Mouse (Mus musculus) hindbrain, embryonic 15.5 days (tissue): ENCODE results near the gene Aspscr1. TPM values are rescaled to one million over a fixed set of nuclear protein-coding genes. Genes with fewer than 3 reads are reported as not detected.

Source experiments
- ATAC-seq: fragments of 200-750 bp; cut with Nextera tagmentation; 2 replicates; pipeline ENCODE4 v1.8.0; 2017; ENCODE audit warnings: low read depth, moderate number of reproducible peaks, moderate TSS enrichment; ENCODE audit not compliant: low FRiP score
- H3K27ac ChIP-seq: fragments of 300-500 bp; sonication (generic); replicated peaks from 2 replicates; pipeline ENCODE4 v1.5.1; 2015; ENCODE audit warnings: mild to moderate bottlenecking, inconsistent platforms
- H3K27me3 ChIP-seq: fragments of 300-500 bp; sonication (generic); 2 replicates; pipeline ENCODE4 v1.6.1; 2015; ENCODE audit warnings: control low read depth, inconsistent platforms
- H3K36me3 ChIP-seq: fragments of 300-500 bp; sonication (generic); 2 replicates; pipeline ENCODE4 v1.6.1; 2015; ENCODE audit warnings: control low read depth, inconsistent platforms
- H3K4me1 ChIP-seq: fragments of 300-500 bp; sonication (generic); replicated peaks from 2 replicates; pipeline ENCODE4 v1.6.1; 2015; ENCODE audit warnings: control low read depth, inconsistent platforms
- H3K4me2 ChIP-seq: fragments of 300-500 bp; sonication (generic); 2 replicates; pipeline ENCODE4 v1.6.1; 2015; ENCODE audit warnings: moderate library complexity, mild to moderate bottlenecking, inconsistent platforms
- H3K4me3 ChIP-seq: fragments of 300-500 bp; sonication (generic); 2 replicates; pipeline ENCODE4 v1.5.1; 2015; ENCODE audit warnings: mild to moderate bottlenecking, inconsistent platforms
- H3K9ac ChIP-seq: fragments of 300-500 bp; sonication (generic); 2 replicates; pipeline ENCODE4 v1.6.1; 2015; ENCODE audit warnings: inconsistent platforms
- H3K9me3 ChIP-seq: fragments of 300-500 bp; sonication (generic); 2 replicates; pipeline ENCODE4 v1.6.1; 2016; ENCODE audit warnings: control low read depth, inconsistent platforms
- WGBS: fragments of 180-500 bp; shearing (Covaris S2); methylation state at CpG from one replicate; pipeline ENCODE4 v1.1.7; 2015; 5-methylcytosine and 5-hydroxymethylcytosine counted together
- microRNA-seq: library from miRNA; unstranded; fragments of <30 nt; microRNA quantifications from one replicate; pipeline ENCODE4, GENCODE M21; 2016
- polyA plus RNA-seq: library from polyadenylated mRNA; unstranded; fragments of >200 nt; fragmentation: Nextera tagmentation; extraction: Ambion mirVana; gene quantifications from 2 replicates; pipeline ENCODE4 v1.2.1, GENCODE M21; 2015

The Aspscr1 gene
- polyA plus RNA-seq, 1 experiment from 2014 or later = 154 TPM

DNA sequence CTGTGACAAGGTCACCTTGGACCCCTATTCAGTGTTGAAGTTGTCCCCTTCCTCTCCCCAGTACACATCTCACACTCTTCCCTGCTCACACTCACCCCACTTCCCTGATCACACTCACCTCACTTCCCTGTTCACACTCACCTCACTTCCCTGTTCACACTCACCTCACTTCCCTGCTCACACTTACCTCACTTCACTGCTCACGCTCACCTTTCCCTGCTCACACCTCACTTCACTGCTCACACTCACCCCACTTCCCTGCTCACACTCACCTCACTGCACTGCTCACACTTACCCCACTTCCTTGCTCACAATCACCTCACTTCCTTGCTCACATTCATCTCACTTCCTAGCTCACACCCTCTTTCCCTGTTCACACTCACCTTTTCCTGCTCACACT, 58.6 kb downstream of the Aspscr1 start:
- no peak for ATAC-seq
- H3K27ac ChIP-seq = no peak overlapping the region
- no peaks in the 10 kb centered on the region for H3K27me3 ChIP-seq
- H3K4me2 ChIP-seq = no peak overlapping the region
- no peak overlapping the region for H3K4me3 ChIP-seq
- no peaks in the 10 kb centered on the region for H3K9me3 ChIP-seq
- WGBS = 93% methylated on average over 1 of the region's 1 CpGs
- H3K4me1 ChIP-seq = peaks cover 9% of the 10 kb centered on the region
- H3K36me3 ChIP-seq = no peaks in the 10 kb centered on the region
- H3K9ac ChIP-seq = no peak overlapping the region

DNA sequence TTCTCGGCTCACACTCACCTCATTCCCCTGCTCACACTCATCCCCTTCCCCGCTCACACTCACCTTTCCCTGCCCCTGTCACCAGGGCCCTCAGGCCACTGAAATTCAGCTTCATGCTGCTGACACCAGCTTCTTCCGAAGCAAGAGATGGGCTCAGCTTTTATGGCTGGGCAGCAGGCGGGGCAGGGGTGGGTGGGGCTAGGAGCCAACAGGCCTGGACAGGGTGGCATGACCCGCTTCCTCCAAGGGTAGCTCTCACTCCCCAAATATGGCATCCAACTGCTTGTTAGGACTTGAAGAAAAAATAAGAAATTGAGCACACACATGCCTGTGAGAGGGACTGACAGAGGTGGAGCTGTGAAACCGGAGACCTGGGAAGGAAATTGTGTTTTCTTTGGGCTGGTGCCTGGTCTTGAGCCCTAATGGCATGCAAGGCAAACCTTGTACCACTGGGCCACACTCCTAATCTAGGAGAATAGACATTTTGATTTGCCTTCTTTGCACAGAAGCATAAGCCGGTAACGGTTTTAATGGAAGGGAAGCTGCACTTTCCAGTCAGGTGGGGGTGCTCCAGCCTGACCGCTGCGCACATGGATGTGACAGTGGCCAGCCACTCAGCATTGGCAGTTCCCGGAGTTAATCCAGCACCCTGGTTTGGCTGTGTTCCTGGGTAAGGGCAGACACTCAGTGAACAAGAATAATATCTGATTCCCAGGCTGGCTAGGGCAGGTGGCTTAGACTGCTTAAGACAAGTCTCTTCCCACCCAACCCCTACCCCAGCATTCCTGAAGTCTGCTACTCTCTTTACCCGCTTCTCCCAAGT, 59.3 kb downstream of the Aspscr1 start, which contains the start of gene Cbr2:
Gene Cbr2, minus strand, starts transcription at position 257 of the 823 bp plus-strand sequence.
- Histone ChIP-seq H3K9ac (no peak within 1 kb of the TSS), H3K9me3 (no peaks in the 10 kb centered on the region), H3K4me3 (no peak within 1 kb of the TSS), H3K4me1 (0 out of 2 replicates have a peak, but pooled peaks cover 3% of the 10 kb centered on the region), H3K27me3 (no peaks in the 10 kb centered on the region), H3K27ac (no peak within 1 kb of the TSS), H3K4me2 (no peak within 1 kb of the TSS), H3K36me3 (no peaks in the 10 kb centered on the region)
- no peak for ATAC-seq
- 84% methylated on average over 12 of the region's 12 CpGs for WGBS

DNA sequence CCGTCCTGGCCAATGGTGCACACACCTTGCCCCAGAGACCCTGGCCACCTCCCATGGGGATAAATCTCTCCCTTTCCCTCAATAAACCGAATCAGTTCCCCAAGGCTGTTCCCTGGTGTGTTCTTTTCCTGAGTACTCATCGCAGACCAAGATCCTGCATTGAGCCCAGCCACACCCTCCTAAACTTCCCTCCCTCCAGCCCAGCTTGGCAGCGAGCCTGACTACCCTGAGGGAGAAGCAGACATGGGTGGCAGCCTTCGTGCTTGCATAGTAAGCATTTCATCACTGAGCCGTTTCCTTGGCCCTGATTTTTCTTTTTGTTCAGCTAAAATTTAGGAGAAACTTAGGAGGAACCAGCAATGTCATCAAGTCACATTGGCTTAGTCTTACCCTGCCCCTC, 60.7 kb downstream of the Aspscr1 start:
- Histone ChIP-seq H3K4me2 (no peak overlapping the region), H3K27ac (no peak overlapping the region), H3K4me1 (0 out of 2 replicates have a peak, but pooled peaks cover 3% of the 10 kb centered on the region), H3K27me3 (no peaks in the 10 kb centered on the region), H3K36me3 (no peaks in the 10 kb centered on the region), H3K4me3 (no peak overlapping the region), H3K9ac (no peak overlapping the region), H3K9me3 (no peaks in the 10 kb centered on the region)
- no peak for ATAC-seq
- WGBS = 59% methylated on average over 6 of the region's 6 CpGs

DNA sequence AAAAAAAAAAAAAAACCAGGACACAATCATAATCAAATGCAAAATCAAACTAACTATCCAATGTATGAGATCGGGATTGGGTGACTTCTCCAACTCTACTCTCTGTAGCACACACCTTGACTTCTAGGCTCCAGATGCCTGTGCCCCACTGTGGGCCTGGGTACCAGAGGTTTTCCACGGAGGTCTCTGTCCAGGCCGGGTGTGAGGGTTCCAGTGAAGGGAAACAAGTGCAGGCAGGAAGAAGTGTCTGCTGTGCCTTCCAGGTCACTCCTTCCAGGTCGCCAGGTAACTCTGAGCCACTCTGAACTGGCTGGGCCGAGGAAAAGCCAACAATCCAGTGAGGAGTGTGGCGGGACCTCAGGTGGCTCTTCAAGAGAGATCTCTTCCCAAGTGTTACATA, 63.7 kb downstream of the Aspscr1 start:
- Histone ChIP-seq H3K27ac (no peak overlapping the region), H3K27me3 (no peaks in the 10 kb centered on the region), H3K36me3 (no peaks in the 10 kb centered on the region), H3K4me3 (no peak overlapping the region), H3K9me3 (no peaks in the 10 kb centered on the region), H3K4me2 (no peak overlapping the region), H3K9ac (no peak overlapping the region), H3K4me1 (no peaks in the 10 kb centered on the region)
- 81% methylated on average over 6 of the region's 6 CpGs for WGBS
- ATAC-seq = no peak

DNA sequence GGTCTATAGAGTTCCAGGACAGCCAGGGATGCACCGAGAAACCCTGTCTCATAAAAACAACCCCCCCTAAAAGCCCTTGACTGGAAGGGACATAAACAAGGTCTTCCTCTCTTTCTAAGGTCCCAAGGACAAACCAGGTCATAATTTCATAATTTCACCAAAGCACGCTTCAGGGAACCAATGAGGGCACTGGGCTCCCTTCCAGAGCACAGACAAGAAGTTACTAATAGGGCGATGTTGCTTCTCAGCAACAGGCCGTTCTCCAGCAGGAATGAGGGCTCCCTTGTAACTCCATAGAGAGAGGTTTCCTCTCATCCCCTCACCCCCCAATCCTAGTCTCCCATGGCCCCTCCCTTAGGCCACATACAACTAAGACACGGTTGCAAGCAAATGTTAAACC, 68.2 kb downstream of the Aspscr1 start:
- Histone ChIP-seq H3K9ac (no peak overlapping the region), H3K36me3 (no peaks in the 10 kb centered on the region), H3K9me3 (no peaks in the 10 kb centered on the region), H3K27me3 (no peaks in the 10 kb centered on the region), H3K4me1 (no peaks in the 10 kb centered on the region), H3K4me2 (no peak overlapping the region), H3K27ac (no peak overlapping the region), H3K4me3 (no peak overlapping the region)
- 93% methylated on average over 5 of the region's 5 CpGs for WGBS
- no peak for ATAC-seq

DNA sequence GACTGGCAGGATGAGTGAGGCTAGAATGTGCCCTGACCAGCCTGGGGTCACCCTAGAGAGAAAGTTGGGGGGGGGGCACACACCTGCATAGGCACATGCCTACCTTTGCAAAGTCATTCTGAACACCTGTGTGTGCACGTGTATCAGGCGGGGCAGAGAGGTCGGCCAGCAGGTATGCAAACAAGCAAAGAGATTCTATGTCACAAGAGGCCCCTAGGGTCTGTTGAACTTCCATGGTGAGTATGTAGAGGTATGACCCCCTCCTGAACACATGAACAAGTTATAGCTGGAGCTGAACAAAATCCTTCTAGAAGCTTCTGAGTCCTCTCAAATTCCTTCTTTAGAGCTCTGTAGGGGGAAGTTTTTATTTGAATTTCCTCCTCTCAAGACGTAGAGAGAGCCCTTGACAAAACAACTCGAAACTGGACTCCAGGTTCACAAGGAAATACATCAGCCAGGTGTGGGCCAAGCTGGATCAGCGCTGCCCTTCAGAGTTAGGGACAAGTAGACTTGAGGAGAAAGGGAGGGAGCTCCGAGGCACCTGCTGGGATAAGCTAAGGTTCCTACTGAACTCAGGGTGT, 71.4 kb downstream of the Aspscr1 start:
- no peaks in the 10 kb centered on the region for H3K36me3 ChIP-seq
- ATAC-seq = no peak
- no peak overlapping the region for H3K27ac ChIP-seq
- no peak overlapping the region for H3K9ac ChIP-seq
- no peaks in the 10 kb centered on the region for H3K9me3 ChIP-seq
- 79% methylated on average over 7 of the region's 7 CpGs for WGBS
- no peak overlapping the region for H3K4me3 ChIP-seq
- no peak overlapping the region for H3K4me2 ChIP-seq
- H3K27me3 ChIP-seq = no peaks in the 10 kb centered on the region
- H3K4me1 ChIP-seq = no peaks in the 10 kb centered on the region

DNA sequence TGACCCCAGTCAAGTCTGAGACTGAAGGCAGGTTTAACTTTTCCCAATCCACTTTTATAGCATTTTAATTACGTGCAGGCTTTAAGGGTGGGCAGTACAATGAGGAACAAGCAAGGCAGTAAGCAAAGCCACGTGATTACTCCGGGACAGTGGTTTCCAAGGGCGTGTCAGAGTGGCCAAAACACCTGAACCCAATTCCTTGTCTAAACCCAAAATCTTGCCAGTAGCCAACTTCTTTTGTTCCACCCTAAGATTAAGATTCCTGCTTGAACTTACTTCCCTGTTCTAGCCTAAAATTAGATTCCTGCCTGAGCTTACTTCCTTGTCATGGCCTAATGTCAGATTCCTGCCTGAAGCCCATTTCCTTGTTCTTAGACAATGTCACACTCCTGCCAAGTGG, 75.2 kb downstream of the Aspscr1 start:
- no peak for ATAC-seq
- H3K36me3 ChIP-seq = no peaks in the 10 kb centered on the region
- H3K27ac ChIP-seq = no peak overlapping the region
- no peak overlapping the region for H3K4me2 ChIP-seq
- H3K27me3 ChIP-seq = no peaks in the 10 kb centered on the region
- WGBS = 81% methylated on average over 4 of the region's 4 CpGs
- no peak overlapping the region for H3K4me3 ChIP-seq
- H3K9ac ChIP-seq = no peak overlapping the region
- H3K4me1 ChIP-seq = no peaks in the 10 kb centered on the region
- no peaks in the 10 kb centered on the region for H3K9me3 ChIP-seq

DNA sequence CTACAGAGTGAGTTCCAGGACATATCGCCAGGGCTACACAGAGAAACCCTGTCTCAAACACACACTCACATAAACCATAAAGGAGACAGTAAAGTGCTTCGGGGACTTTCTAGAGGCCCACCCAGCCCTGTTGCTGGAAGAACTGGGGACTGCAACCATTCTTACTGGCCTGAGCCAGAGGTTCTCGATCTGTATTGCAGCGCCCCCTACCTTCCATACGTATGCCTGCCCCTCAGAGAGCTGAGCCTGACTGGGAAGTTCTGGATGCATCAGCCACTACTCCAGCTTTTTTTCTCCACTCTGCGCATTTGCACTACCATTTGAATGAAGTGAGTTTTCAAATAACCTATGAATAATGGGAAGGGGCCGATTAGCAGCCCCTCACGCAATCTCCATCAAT, 76.7 kb downstream of the Aspscr1 start:
- no peaks in the 10 kb centered on the region for H3K36me3 ChIP-seq
- H3K4me2 ChIP-seq = no peak overlapping the region
- H3K4me1 ChIP-seq = no peaks in the 10 kb centered on the region
- no peak overlapping the region for H3K4me3 ChIP-seq
- no peak overlapping the region for H3K27ac ChIP-seq
- no peak overlapping the region for H3K9ac ChIP-seq
- no peaks in the 10 kb centered on the region for H3K27me3 ChIP-seq
- H3K9me3 ChIP-seq = no peaks in the 10 kb centered on the region
- WGBS = 61% methylated on average over 8 of the region's 8 CpGs
- no peak for ATAC-seq

DNA sequence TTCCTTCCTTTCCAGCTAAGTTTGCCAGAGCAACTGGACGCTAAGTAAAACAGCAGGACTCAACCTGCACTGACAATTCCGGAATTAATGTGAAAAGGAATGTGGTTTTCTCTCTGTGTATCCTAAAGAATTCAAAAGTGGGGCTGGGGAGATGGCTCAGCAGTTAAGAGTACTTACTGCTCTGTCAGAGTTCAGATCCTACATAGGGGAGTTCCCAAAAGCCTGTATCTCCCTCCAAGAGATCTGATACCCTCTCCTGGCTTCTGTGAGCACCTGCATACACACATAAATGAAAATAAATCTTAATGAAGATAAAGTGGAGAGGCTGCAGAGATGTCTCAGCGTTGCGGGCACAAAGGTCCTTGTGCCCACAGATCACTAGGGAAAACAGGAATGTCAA, 78.8 kb downstream of the Aspscr1 start:
- Histone ChIP-seq H3K4me1 (no peaks in the 10 kb centered on the region), H3K27me3 (no peaks in the 10 kb centered on the region), H3K4me3 (no peak overlapping the region), H3K27ac (no peak overlapping the region), H3K36me3 (no peaks in the 10 kb centered on the region), H3K9me3 (no peaks in the 10 kb centered on the region), H3K4me2 (no peak overlapping the region), H3K9ac (no peak overlapping the region)
- no peak for ATAC-seq
- 70% methylated on average over 4 of the region's 4 CpGs for WGBS

Small RNA genes lying within 50 kb of the gene (microRNA-seq; reads per million reads assigned to microRNA genes)
- 1.3 reads per million for gene Mir6936

Other genes with a start within 250 kb of the Aspscr1 start
- gene Nploc4, start 235.3 kb upstream of the Aspscr1 start, polyA plus RNA-seq = 34.9 and 36.9 TPM in 2 replicates
- not detected in 2 replicates for gene Tspan10, start 230.3 kb upstream of the Aspscr1 start, polyA plus RNA-seq
- gene Pde6g, start 219.5 kb upstream of the Aspscr1 start, polyA plus RNA-seq = 0.22 and 0.51 TPM in 2 replicates
- gene Oxld1, start 214.9 kb upstream of the Aspscr1 start, polyA plus RNA-seq = 11.5 and 12.0 TPM in 2 replicates
- 24.8 and 28.9 TPM in 2 replicates for gene Ccdc137, start 214.9 kb upstream of the Aspscr1 start, polyA plus RNA-seq
- 61.5 and 64.1 TPM in 2 replicates for gene Arl16, start 205.4 kb upstream of the Aspscr1 start, polyA plus RNA-seq
- gene Mrpl12, start 188.4 kb upstream of the Aspscr1 start, polyA plus RNA-seq = 122 and 125 TPM in 2 replicates
- gene Slc25a10, start 181.1 kb upstream of the Aspscr1 start, polyA plus RNA-seq = 31.7 and 31.9 TPM in 2 replicates
- gene Gcgr, start 142.3 kb upstream of the Aspscr1 start, polyA plus RNA-seq = 0.41 and 0.75 TPM in 2 replicates
- 243 and 246 TPM in 2 replicates for gene Mcrip1, start 123.2 kb upstream of the Aspscr1 start, polyA plus RNA-seq
- gene Ppp1r27, start 121.8 kb upstream of the Aspscr1 start, polyA plus RNA-seq = not detected in 2 replicates
- gene P4hb, start 99.7 kb upstream of the Aspscr1 start, polyA plus RNA-seq = 263 and 274 TPM in 2 replicates
- 492 and 533 TPM in 2 replicates for gene Arhgdia, start 91.3 kb upstream of the Aspscr1 start, polyA plus RNA-seq
- gene Alyref, start 74.6 kb upstream of the Aspscr1 start, polyA plus RNA-seq = 247 and 251 TPM in 2 replicates
- gene Anapc11, start 74.6 kb upstream of the Aspscr1 start, polyA plus RNA-seq = 200 and 215 TPM in 2 replicates
- 0.71 and 1.1 TPM in 2 replicates for gene Npb, start 64.5 kb upstream of the Aspscr1 start, polyA plus RNA-seq
- gene Pcyt2, start 55.0 kb upstream of the Aspscr1 start, polyA plus RNA-seq = 213 and 226 TPM in 2 replicates
- gene Sirt7, start 47.7 kb upstream of the Aspscr1 start, polyA plus RNA-seq = 43.4 and 45.6 TPM in 2 replicates
- 42.5 and 42.7 TPM in 2 replicates for gene Mafg, start 39.4 kb upstream of the Aspscr1 start, polyA plus RNA-seq
- gene Pycr1, start 29.2 kb upstream of the Aspscr1 start, polyA plus RNA-seq = 19.0 and 21.3 TPM in 2 replicates
- 0.67 and 1.0 TPM in 2 replicates for gene Myadml2, start 24.8 kb upstream of the Aspscr1 start, polyA plus RNA-seq
- 2.2 and 2.3 TPM in 2 replicates for gene Notum, start 11.8 kb upstream of the Aspscr1 start, polyA plus RNA-seq
- gene Cenpx, start 40.8 kb downstream of the Aspscr1 start, polyA plus RNA-seq = 107 and 109 TPM in 2 replicates
- gene Lrrc45, start 41.0 kb downstream of the Aspscr1 start, polyA plus RNA-seq = 74.9 and 81.2 TPM in 2 replicates
- 540 and 587 TPM in 2 replicates for gene Rac3, start 48.5 kb downstream of the Aspscr1 start, polyA plus RNA-seq
- gene Dcxr, start 54.3 kb downstream of the Aspscr1 start, polyA plus RNA-seq = 8.8 and 10.4 TPM in 2 replicates
- 0.97 and 2.1 TPM in 2 replicates for gene Cbr2, start 59.1 kb downstream of the Aspscr1 start, polyA plus RNA-seq
- 2.1 and 2.9 TPM in 2 replicates for gene Hmga1b, start 89.8 kb downstream of the Aspscr1 start, polyA plus RNA-seq
- 119 and 141 TPM in 2 replicates for gene Rfng, start 111.2 kb downstream of the Aspscr1 start, polyA plus RNA-seq
- gene Gps1, start 111.3 kb downstream of the Aspscr1 start, polyA plus RNA-seq = 275 and 300 TPM in 2 replicates
- gene Dus1l, start 123.4 kb downstream of the Aspscr1 start, polyA plus RNA-seq = 45.2 and 48.6 TPM in 2 replicates
- gene Fasn, start 151.6 kb downstream of the Aspscr1 start, polyA plus RNA-seq = 90.0 and 94.7 TPM in 2 replicates